Mouse (Mus musculus) intestine, postnatal 0 days (tissue): ENCODE measurements around the gene Ush1g. TPM values are rescaled to one million over a fixed set of nuclear protein-coding genes. Genes with fewer than 3 reads are reported as not detected.
A peak's percentile ranks its signal among the peaks of the same experiment; 100 is the strongest.

ENCODE experiments used
- ATAC-seq: fragments of 200-750 bp; cut with Nextera tagmentation; 2 replicates; pipeline ENCODE4 v1.8.0; 2017; ENCODE audit warnings: mild to moderate bottlenecking, moderate TSS enrichment, moderate library complexity
- H3K27ac ChIP-seq: fragments of 300-500 bp; sonication (generic); 2 replicates; pipeline ENCODE4 v1.5.1; 2014; ENCODE audit warnings: mild to moderate bottlenecking, low read depth, low read length, moderate library complexity
- H3K27me3 ChIP-seq: fragments of 300-500 bp; sonication (generic); replicated peaks from 2 replicates; pipeline ENCODE4 v1.6.1; 2014; ENCODE audit warnings: low read length, mixed read lengths; ENCODE audit not compliant: control insufficient read depth, insufficient read depth
- H3K36me3 ChIP-seq: fragments of 300-500 bp; sonication (generic); 2 replicates; pipeline ENCODE4 v1.6.1; 2014; ENCODE audit warnings: mild to moderate bottlenecking, moderate library complexity; ENCODE audit not compliant: control insufficient read depth, insufficient read depth
- H3K4me1 ChIP-seq: fragments of 300-500 bp; sonication (generic); replicated peaks from 2 replicates; pipeline ENCODE4 v1.6.1; 2014; ENCODE audit warnings: antibody characterized with exemption, low read length, mixed read lengths; ENCODE audit not compliant: control insufficient read depth, insufficient read depth
- H3K4me2 ChIP-seq: fragments of 300-500 bp; sonication (generic); replicated peaks from 2 replicates; pipeline ENCODE4 v1.6.1; 2014; ENCODE audit warnings: low read depth, mild to moderate bottlenecking, moderate library complexity
- H3K4me3 ChIP-seq: fragments of 300-500 bp; sonication (generic); 2 replicates; pipeline ENCODE4 v1.5.1; 2014; ENCODE audit warnings: low read depth, low read length
- H3K9ac ChIP-seq: fragments of 300-500 bp; sonication (generic); 2 replicates; pipeline ENCODE4 v1.6.1; 2014; ENCODE audit warnings: mild to moderate bottlenecking, low read depth, low read length
- H3K9me3 ChIP-seq: fragments of 300-500 bp; sonication (generic); 2 replicates; pipeline ENCODE4 v1.6.1; 2016; ENCODE audit warnings: mixed run types; ENCODE audit not compliant: control insufficient read depth
- CTCF ChIP-seq: sonication (generic); IDR thresholded peaks from 2 replicates; pipeline ENCODE4 v1.5.1; 2016; ENCODE audit warnings: low read depth, mild to moderate bottlenecking, control low read depth, antibody characterized with exemption, moderate library complexity
- WGBS: fragments of 180-500 bp; shearing (Covaris S2); extraction: QIAGEN DNeasy Blood & Tissue Kit; methylation state at CpG from one replicate; pipeline ENCODE4 v1.1.7; 2014; 5-methylcytosine and 5-hydroxymethylcytosine counted together
- polyA plus RNA-seq: library from polyadenylated mRNA; unstranded; fragments of >200 nt; fragmentation: Nextera tagmentation; extraction: Ambion mirVana; gene quantifications from 2 replicates; pipeline ENCODE4 v1.2.1, GENCODE M21; 2015

The Ush1g gene
- polyA plus RNA-seq, 1 experiment from 2014 or later: 0.09 TPM

- Histone ChIP-seq H3K4me2 (no peak overlapping the region), H3K9ac (no peak overlapping the region)
These were observed 13.1 kb downstream of the Ush1g start for GRCm38 (mm10) chr11:115308781-115309180.

GRCm38 (mm10) chr11:115306863-115307262 lies 15.0 kb downstream of the Ush1g start, which contains the start of gene Otop2:
Gene Otop2 (plus strand): TSS chr11:115307163.
- no peak within 1 kb of the TSS for H3K27ac ChIP-seq
- no peak for ATAC-seq
- no peaks in the 10 kb centered on the region for H3K36me3 ChIP-seq
- 28% methylated on average over 8 of the region's 8 CpGs for WGBS
- no peak within 1 kb of the TSS for H3K4me3 ChIP-seq
- no peak within 1 kb of the TSS for H3K4me2 ChIP-seq
- no peak for TF ChIP-seq CTCF
- no peaks in the 10 kb centered on the region for H3K4me1 ChIP-seq
- H3K27me3 ChIP-seq: no peaks in the 10 kb centered on the region
- no peak within 1 kb of the TSS for H3K9ac ChIP-seq
- no peaks in the 10 kb centered on the region for H3K9me3 ChIP-seq

More at GRCm38 (mm10) chr11:115308781-115309180, 13.1 kb downstream of the Ush1g start:
- Histone ChIP-seq H3K36me3 (no peaks in the 10 kb centered on the region), H3K27me3 (no peaks in the 10 kb centered on the region; the same call in 1 of the 2 replicates), H3K4me1 (no peaks in the 10 kb centered on the region), H3K27ac (no peak overlapping the region), H3K4me3 (no peak overlapping the region), H3K9me3 (no peaks in the 10 kb centered on the region)
- TF ChIP-seq CTCF: no peak
- no peak for ATAC-seq
- WGBS: 71% methylated on average over 1 of the region's 1 CpGs

- Histone ChIP-seq H3K27me3 (no peaks in the 10 kb centered on the region), H3K9ac (no peak overlapping the region), H3K4me3 (no peak overlapping the region), H3K9me3 (no peaks in the 10 kb centered on the region), H3K36me3 (no peaks in the 10 kb centered on the region), H3K4me1 (no peaks in the 10 kb centered on the region), H3K4me2 (no peak overlapping the region), H3K27ac (no peak overlapping the region)
- WGBS: 37% methylated on average over 8 of the region's 8 CpGs
- ATAC-seq: no peak
- no peak for TF ChIP-seq CTCF
These were observed 18.7 kb downstream of the Ush1g start for GRCm38 (mm10) chr11:115303167-115303566.

GRCm38 (mm10) chr11:115301351-115301750 lies 20.5 kb downstream of the Ush1g start:
- no peaks in the 10 kb centered on the region for H3K27me3 ChIP-seq
- no peak overlapping the region for H3K9ac ChIP-seq
- 76% methylated on average over 2 of the region's 2 CpGs for WGBS
- H3K4me2 ChIP-seq: no peak overlapping the region
- TF ChIP-seq CTCF: no peak
- no peak for ATAC-seq
- no peak overlapping the region for H3K4me3 ChIP-seq
- H3K4me1 ChIP-seq: no peaks in the 10 kb centered on the region; the same call in 1 of the 2 replicates
- no peaks in the 10 kb centered on the region for H3K36me3 ChIP-seq
- H3K27ac ChIP-seq: no peak overlapping the region
- H3K9me3 ChIP-seq: no peaks in the 10 kb centered on the region

GRCm38 (mm10) chr11:115300745-115301144 lies 21.1 kb downstream of the Ush1g start:
- no peak overlapping the region for H3K9ac ChIP-seq
- TF ChIP-seq CTCF: peak; percentile 10; the same call in 1 of the 2 replicates
- no peaks in the 10 kb centered on the region for H3K9me3 ChIP-seq
- no peak overlapping the region for H3K27ac ChIP-seq
- ATAC-seq: no peak
- no peak overlapping the region for H3K4me2 ChIP-seq
- no peaks in the 10 kb centered on the region; the same call in 1 of the 2 replicates for H3K4me1 ChIP-seq
- H3K27me3 ChIP-seq: no peaks in the 10 kb centered on the region
- no peak overlapping the region for H3K4me3 ChIP-seq
- whole genome bisulfite sequencing: 88% methylated on average over 4 of the region's 4 CpGs
- no peaks in the 10 kb centered on the region for H3K36me3 ChIP-seq

- TF ChIP-seq CTCF: no peak
- Histone ChIP-seq H3K27me3 (no peaks in the 10 kb centered on the region), H3K4me3 (no peak overlapping the region), H3K4me2 (no peak overlapping the region), H3K9me3 (no peaks in the 10 kb centered on the region), H3K4me1 (no peaks in the 10 kb centered on the region; the same call in 1 of the 2 replicates), H3K36me3 (no peaks in the 10 kb centered on the region), H3K27ac (no peak overlapping the region), H3K9ac (no peak overlapping the region)
- ATAC-seq: no peak
- 79% methylated on average over 8 of the region's 8 CpGs for WGBS
These were observed 23.7 kb downstream of the Ush1g start for GRCm38 (mm10) chr11:115298160-115298559.
